Mouse (Mus musculus) lung, adult 2 months (tissue): Measurements from ENCODE around the gene Maml3.

ENCODE experiments used
- CTCF ChIP-seq: fragments of 200-500 bp; IDR thresholded peaks from 2 replicates; pipeline ENCODE4 v1.5.1; 2011; ENCODE audit warnings: mild to moderate bottlenecking, low read length, control low read depth; ENCODE audit not compliant: insufficient read depth
- POLR2A ChIP-seq: fragments of 200-500 bp; IDR thresholded peaks from 2 replicates; pipeline ENCODE4 v1.6.1; 2011; ENCODE audit warnings: low read depth, mild to moderate bottlenecking, control low read depth, low read length, borderline replicate concordance; ENCODE audit errors: extremely low read depth

DNA sequence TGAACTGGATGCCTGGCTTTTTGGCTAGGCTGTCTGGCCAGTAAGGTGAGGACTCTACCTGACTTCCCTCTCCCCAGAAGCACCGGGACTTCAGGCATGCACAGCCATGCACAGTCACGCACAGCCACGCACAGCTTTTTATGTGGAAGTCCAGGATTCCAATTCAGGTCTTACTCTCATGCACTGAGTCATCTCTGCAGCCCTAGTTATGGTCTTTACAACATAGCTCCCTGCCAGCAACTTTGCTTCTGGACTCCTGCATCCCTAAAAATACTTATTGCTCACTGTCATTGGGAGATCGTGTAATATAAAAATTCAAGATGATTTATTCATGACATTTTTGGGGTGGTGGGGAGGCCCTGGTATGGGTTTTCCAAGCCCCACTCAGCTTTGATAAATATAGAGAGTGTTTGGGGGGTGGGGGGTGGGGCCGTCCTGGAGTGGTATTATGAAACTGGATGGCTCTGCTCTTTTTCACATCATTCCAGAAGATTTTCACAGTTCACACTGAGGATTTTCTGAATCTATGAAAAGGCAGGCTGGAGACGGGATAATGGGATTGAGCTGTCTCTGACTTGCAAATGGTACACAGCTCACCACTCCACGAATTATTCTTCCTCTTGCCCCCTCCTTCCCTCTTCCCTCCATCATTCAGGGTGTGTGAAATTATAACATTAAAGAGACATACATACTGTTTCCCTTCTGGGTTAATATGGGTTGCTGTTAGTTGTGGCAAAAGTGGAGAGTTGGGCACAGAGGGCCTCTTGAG lies 288.2 kb downstream of the Maml3 start:
- TF ChIP-seq POLR2A = no peak
- TF ChIP-seq CTCF = no peak
